Mouse (Mus musculus) testis, adult 2 months (tissue): Measurements from ENCODE around the gene Zfp850. TPM values are rescaled to one million over a fixed set of nuclear protein-coding genes. Genes with fewer than 3 reads are reported as not detected.
"Not testable (repeated sequence)": the region's sequence is repeated elsewhere in the genome, so short reads cannot be mapped to it uniquely, and the experiment has no call there.

Experiments used
- H3K27ac ChIP-seq: fragments of 200-500 bp; 2 replicates; pipeline ENCODE4 v1.5.1; 2012; ENCODE audit warnings: low read depth, low read length; ENCODE audit not compliant: control insufficient read depth, insufficient read depth
- H3K27me3 ChIP-seq: fragments of 200-500 bp; 2 replicates; pipeline ENCODE4 v1.6.1; 2012; ENCODE audit warnings: mild to moderate bottlenecking, low read length, moderate library complexity; ENCODE audit not compliant: control insufficient read depth, insufficient read depth
- H3K36me3 ChIP-seq: fragments of 200-500 bp; 2 replicates; pipeline ENCODE4 v1.6.1; 2012; ENCODE audit warnings: mild to moderate bottlenecking, low read length; ENCODE audit not compliant: control insufficient read depth, insufficient read depth
- H3K4me1 ChIP-seq: fragments of 200-500 bp; 2 replicates; pipeline ENCODE4 v1.6.1; 2012; ENCODE audit warnings: low read length; ENCODE audit not compliant: control insufficient read depth, insufficient read depth
- H3K4me3 ChIP-seq: fragments of 200-500 bp; 2 replicates; pipeline ENCODE4 v1.5.1; 2012; ENCODE audit warnings: low read depth, mild to moderate bottlenecking, low read length, moderate library complexity, mixed read lengths; ENCODE audit not compliant: control insufficient read depth
- CTCF ChIP-seq: fragments of 200-500 bp; IDR thresholded peaks from 2 replicates; pipeline ENCODE4 v1.5.1; 2012; ENCODE audit warnings: low read depth, mild to moderate bottlenecking, inconsistent platforms, low read length, moderate library complexity; ENCODE audit not compliant: control insufficient read depth, insufficient read depth, insufficient replicate concordance
- POLR2A ChIP-seq: fragments of 200-500 bp; IDR thresholded peaks from 2 replicates; pipeline ENCODE4 v1.6.1; 2012; ENCODE audit warnings: low read depth, mild to moderate bottlenecking, inconsistent platforms, low read length, moderate library complexity; ENCODE audit not compliant: control insufficient read depth
- polyA plus RNA-seq: library from polyadenylated mRNA; depleted of rRNA; stranded (reverse); fragments of >200 nt; gene quantifications from 2 replicates; pipeline ENCODE4 v1.2.3, GENCODE M21; 2012; rRNA removed

Zfp850 gene
- polyA plus RNA-seq, 1 experiment = 2.8 TPM

DNA sequence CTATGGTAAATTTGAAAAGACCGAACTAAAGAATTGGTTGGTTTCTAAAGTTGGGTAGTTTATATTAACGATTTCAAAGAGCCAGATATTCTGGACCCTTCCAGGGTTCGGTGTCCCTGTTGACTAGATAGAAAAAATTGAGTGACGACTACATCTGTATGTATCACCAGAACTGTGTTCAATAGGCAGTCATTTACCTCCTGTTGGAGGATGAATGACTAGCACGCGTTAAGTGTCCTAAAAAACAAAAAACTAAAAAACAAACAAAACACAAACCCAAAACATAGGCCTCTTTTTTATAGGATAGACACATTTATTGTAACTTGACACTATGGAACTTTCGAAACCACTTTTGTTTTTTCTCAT lies 513 bp upstream of the Zfp850 start:
- TF ChIP-seq CTCF = no peak
- no peak for TF ChIP-seq POLR2A

DNA sequence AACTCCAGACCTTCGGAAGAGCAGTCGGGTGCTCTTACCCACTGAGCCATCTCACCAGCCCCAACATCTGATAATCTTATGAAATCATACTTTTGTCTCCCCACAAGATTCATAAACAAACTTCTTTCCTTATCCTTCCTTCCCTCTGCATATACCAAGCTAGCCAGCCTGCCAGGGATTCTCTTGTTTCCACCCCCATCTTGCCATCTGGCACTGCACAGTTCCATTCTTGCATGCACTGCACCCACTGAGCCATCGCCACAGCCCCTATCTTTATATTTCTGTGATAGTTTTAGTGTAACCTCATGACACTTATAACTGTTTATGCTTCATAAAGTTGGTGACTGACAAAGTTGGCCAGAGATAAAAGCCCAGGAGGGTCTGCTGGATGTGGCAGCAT lies 3.6 kb downstream of the Zfp850 start:
- H3K27ac ChIP-seq = no peak overlapping the region
- peaks cover 8% of the 10 kb centered on the region for H3K4me1 ChIP-seq
- H3K27me3 ChIP-seq = no peaks in the 10 kb centered on the region
- H3K4me3 ChIP-seq = no peak overlapping the region
- TF ChIP-seq CTCF (no peak), POLR2A (no peak)
- H3K36me3 ChIP-seq = no peaks in the 10 kb centered on the region

More for the DNA sequence above, 513 bp upstream of the Zfp850 start:
- Histone ChIP-seq H3K27me3 (no peaks in the 10 kb centered on the region), H3K4me3 (peak overlapping the region; percentile 94), H3K4me1 (peaks cover 8% of the 10 kb centered on the region), H3K36me3 (no peaks in the 10 kb centered on the region), H3K27ac (peak overlapping the region; percentile 85)

DNA sequence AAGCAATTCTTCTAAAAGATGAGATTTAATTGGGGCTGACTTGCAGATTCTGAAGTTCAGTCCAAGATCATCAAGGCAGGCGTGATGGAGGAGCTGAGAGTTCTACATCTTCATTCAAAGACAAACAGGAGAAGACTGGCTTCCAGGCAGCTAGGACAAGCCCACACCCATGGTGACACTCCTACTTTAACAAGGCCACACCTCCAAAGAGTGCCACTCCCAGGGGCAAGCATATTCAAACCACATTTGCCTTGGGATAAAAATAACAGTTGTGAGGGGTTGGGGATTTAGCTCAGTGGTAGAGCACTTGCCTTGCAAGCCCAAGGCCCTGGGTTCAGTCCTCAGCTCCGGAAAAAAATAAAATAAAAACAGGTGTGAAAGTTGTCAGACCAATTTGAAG lies 31.7 kb downstream of the Zfp850 start:
- H3K27ac ChIP-seq = no peak overlapping the region
- no peaks in the 10 kb centered on the region for H3K27me3 ChIP-seq
- peaks cover 5% of the 10 kb centered on the region for H3K4me1 ChIP-seq
- no peak overlapping the region for H3K4me3 ChIP-seq
- TF ChIP-seq POLR2A = no peak
- TF ChIP-seq CTCF = no peak
- H3K36me3 ChIP-seq = no peaks in the 10 kb centered on the region

DNA sequence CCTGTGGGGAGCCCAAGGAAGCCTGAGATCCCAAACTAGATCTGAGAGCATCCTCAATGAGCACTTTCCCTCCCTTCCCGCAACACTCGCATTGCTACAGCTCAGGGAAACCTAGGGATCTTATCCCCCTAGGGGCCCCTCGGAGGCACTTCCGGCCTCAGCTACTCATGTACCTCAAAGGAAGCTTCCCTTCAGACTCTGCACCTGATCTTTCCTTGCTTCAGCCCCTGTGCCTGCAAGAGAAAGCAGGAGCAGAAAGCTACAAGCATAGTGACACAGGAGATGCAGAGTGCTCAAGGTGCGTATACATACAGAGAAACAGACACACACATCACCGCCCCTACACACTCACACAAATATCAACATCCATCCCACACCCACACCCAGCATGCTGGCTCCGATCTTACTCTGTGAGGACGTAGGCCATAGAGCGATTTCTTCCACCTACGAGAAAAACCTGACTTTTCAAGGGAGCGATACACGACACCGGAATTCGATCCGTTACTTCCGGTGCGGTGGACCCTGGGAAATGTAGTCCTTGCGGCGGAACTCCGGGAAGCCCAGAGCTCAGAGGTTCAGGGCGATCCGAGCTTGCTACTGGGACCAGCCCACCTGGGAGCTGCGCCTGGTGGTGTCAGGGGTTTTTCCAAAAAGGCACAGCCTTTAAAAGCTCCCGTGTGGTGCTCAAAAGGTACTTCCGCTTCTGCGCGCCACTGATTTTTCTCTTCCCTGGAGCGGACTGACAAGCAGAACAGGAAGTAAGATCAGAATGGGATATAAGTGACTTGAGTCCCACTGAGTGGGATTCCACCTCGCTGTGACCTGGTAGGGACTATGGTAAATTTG lies 35.0 kb downstream of the Zfp850 start, which contains the start of gene Zfp780b:
Gene Zfp780b (minus strand): TSS at position 489 of the 846 bp plus-strand sequence.
- no peaks in the 10 kb centered on the region; the same call in 1 of the 2 replicates for H3K36me3 ChIP-seq
- no peaks in the 10 kb centered on the region; the same call in 1 of the 2 replicates for H3K4me1 ChIP-seq
- H3K4me3 ChIP-seq = peak within 1 kb of the TSS; percentile 86
- TF ChIP-seq POLR2A (peak; percentile 54), CTCF (no peak)
- peak within 1 kb of the TSS; percentile 65 for H3K27ac ChIP-seq
- H3K27me3 ChIP-seq = no peaks in the 10 kb centered on the region

DNA sequence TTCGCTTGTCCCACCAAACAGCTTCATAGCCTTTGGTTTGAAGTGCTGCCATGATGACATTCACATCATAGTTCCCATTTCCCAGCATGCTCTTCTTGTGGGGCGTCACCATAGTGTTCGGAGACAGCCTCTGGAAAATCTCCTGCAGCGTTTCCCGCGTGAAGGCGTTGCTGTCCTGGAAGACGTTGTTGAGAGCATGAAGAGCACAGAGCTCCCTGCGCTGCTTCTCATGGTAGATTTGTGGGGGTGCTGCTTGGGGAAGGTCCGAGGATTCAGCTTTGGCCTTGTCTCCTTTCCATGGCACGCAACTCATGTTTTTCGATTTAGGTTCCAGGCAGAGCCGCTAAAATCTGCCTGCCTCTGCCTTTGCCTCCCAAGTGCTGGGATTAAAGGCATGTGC lies 64.5 kb downstream of the Zfp850 start:
- not testable (repeated sequence) for H3K36me3 ChIP-seq, H3K4me3 ChIP-seq, H3K27ac ChIP-seq, H3K27me3 ChIP-seq, H3K4me1 ChIP-seq

DNA sequence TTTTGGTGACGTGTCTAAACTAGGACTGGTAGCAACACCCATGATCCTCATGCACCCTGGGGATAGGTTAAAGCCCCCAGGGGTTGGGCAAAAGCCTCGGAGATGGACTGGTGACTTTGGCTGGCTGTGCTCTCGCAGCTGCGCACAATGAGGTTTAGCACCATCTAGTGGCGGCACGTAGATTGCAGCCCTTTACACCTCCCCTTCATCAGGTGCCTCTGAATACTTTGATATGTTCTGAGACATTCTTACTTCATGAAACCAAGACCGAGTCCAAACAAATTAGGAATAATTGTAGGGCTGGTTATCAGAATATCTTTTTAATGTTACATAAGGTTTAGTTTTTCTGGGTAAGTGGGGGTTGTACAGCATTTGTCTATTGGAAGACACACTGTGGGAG lies 72.0 kb downstream of the Zfp850 start:
- H3K4me3 ChIP-seq, H3K4me1 ChIP-seq, H3K27me3 ChIP-seq, H3K36me3 ChIP-seq, H3K27ac ChIP-seq: not testable (repeated sequence)

Other genes starting within 250 kb of the Zfp850 start
- gene Zfp626, start 206.9 kb downstream of the Zfp850 start, polyA plus RNA-seq = 4.1 and 6.3 TPM in 2 replicates
- 2.0 and 2.3 TPM in 2 replicates for gene Zfp59, start 175.5 kb downstream of the Zfp850 start, polyA plus RNA-seq
- 3.4 and 4.3 TPM in 2 replicates for gene Zfp607a, start 156.6 kb downstream of the Zfp850 start, polyA plus RNA-seq
- gene Zfp974, start 84.7 kb downstream of the Zfp850 start, polyA plus RNA-seq = 10.0 and 15.4 TPM in 2 replicates
- 1.5 and 1.6 TPM in 2 replicates for gene Zfp780b, start 34.9 kb downstream of the Zfp850 start, polyA plus RNA-seq
- gene Psmc4, start 36.0 kb upstream of the Zfp850 start, polyA plus RNA-seq = 55.5 and 57.6 TPM in 2 replicates
- 1.3 and 3.4 TPM in 2 replicates for gene Fcgbp, start 57.1 kb upstream of the Zfp850 start, polyA plus RNA-seq
- 0.04 and 0.05 TPM in 2 replicates for gene 9530053A07Rik, start 115.4 kb upstream of the Zfp850 start, polyA plus RNA-seq
- gene Fbl, start 155.6 kb upstream of the Zfp850 start, polyA plus RNA-seq = 41.3 and 50.0 TPM in 2 replicates
- gene Dyrk1b, start 165.4 kb upstream of the Zfp850 start, polyA plus RNA-seq = 462 and 482 TPM in 2 replicates